Mouse (Mus musculus) common myeloid progenitor, adult 5-6 weeks (primary cell): ENCODE measurements around the gene Mecr. TPM values are rescaled to one million over a fixed set of nuclear protein-coding genes. Genes with fewer than 3 reads are reported as not detected.

ENCODE experiments used
- total RNA-seq: library from RNA; stranded (forward); fragments of 200-1000, 187-1606 nt; gene quantifications from 2 replicates; pipeline ENCODE4 v1.2.3, GENCODE M21; 2017

Gene Mecr
- total RNA-seq, 1 experiment from 2014 or later: 26.5 TPM

Other genes with a start within 250 kb of the Mecr start
- gene Ptpru, start 5.2 kb upstream of the Mecr start, total RNA-seq: 0.27 and 0.44 TPM in 2 replicates
- 103 and 108 TPM in 2 replicates for gene Srsf4, start 30.1 kb downstream of the Mecr start, total RNA-seq
- gene Tmem200b, start 78.3 kb downstream of the Mecr start, total RNA-seq: not detected in 2 replicates
- 0.14 and 1.0 TPM in 2 replicates for gene Gm10300, start 231.2 kb downstream of the Mecr start, total RNA-seq
- gene Epb41, start 231.9 kb downstream of the Mecr start, total RNA-seq: 89.1 and 138 TPM in 2 replicates